Mouse (Mus musculus): ENCODE measurements at regions not wholly inside any gene's neighbourhood (a gene's known extent, or its start where the extent isn't known, plus 50 kb on each side); places are given as distances from the start of the nearest gene placed in this dataset.
A peak's percentile ranks its signal among the peaks of the same experiment; 100 is the strongest.

GRCm38 (mm10) chr1:23648875-23649506 is 112.6 kb upstream of the B3gat2 start:
- DNase-seq (ENCODE audit: low spot score), result no peak
- H3K4me1 ChIP-seq, result no peaks in the 10 kb centered on the region
- no peak overlapping the region for H3K27ac ChIP-seq (replicated peaks)
- no peak overlapping the region for H3K4me3 ChIP-seq
- WGBS, result 90% methylated on average over 7 of the region's 7 CpGs
- no peaks in the 10 kb centered on the region for H3K27me3 ChIP-seq (ENCODE audit: low read depth, poor library complexity, severe bottlenecking)
- no peaks in the 10 kb centered on the region for H3K9me3 ChIP-seq (replicated peaks)
- H3K36me3 ChIP-seq, result no peaks in the 10 kb centered on the region

- WGBS, result 73% methylated on average over 4 of the region's 4 CpGs
- H3K4me1 ChIP-seq, result no peaks in the 10 kb centered on the region
- H3K9me3 ChIP-seq (replicated peaks), result no peaks in the 10 kb centered on the region
- H3K27me3 ChIP-seq (ENCODE audit: low read depth, poor library complexity, severe bottlenecking), result no peaks in the 10 kb centered on the region
- H3K4me3 ChIP-seq, result no peak overlapping the region
- H3K36me3 ChIP-seq, result no peaks in the 10 kb centered on the region
- DNase-seq (ENCODE audit: low spot score), result no peak
- no peak overlapping the region for H3K27ac ChIP-seq (replicated peaks)
These were observed 111.7 kb upstream of the B3gat2 start for GRCm38 (mm10) chr1:23649886-23650285.

GRCm38 (mm10) chr1:23653628-23654027 is 107.9 kb upstream of the B3gat2 start:
- Histone ChIP-seq H3K27ac (replicated peaks) (no peak overlapping the region), H3K4me1 (0 out of 2 replicates have a peak, but pooled peaks cover 9% of the 10 kb centered on the region), H3K36me3 (no peaks in the 10 kb centered on the region), H3K4me3 (no peak overlapping the region), H3K9me3 (replicated peaks) (no peaks in the 10 kb centered on the region), H3K27me3 (ENCODE audit: low read depth, poor library complexity, severe bottlenecking) (no peaks in the 10 kb centered on the region)
- no peak for DNase-seq (ENCODE audit: low spot score)
- 91% methylated on average over 4 of the region's 4 CpGs for WGBS

GRCm38 (mm10) chr1:23655768-23656167 is 105.8 kb upstream of the B3gat2 start:
- 100% methylated on average over 1 of the region's 1 CpGs for WGBS

GRCm38 (mm10) chr1:23656302-23656701 is 105.3 kb upstream of the B3gat2 start:
- Histone ChIP-seq H3K9me3 (replicated peaks) (no peaks in the 10 kb centered on the region), H3K27ac (replicated peaks) (no peak overlapping the region), H3K27me3 (ENCODE audit: low read depth, poor library complexity, severe bottlenecking) (no peaks in the 10 kb centered on the region), H3K4me1 (0 out of 2 replicates have a peak, but pooled peaks cover 9% of the 10 kb centered on the region), H3K36me3 (no peaks in the 10 kb centered on the region), H3K4me3 (peak overlapping the region; percentile 2; the same call in 1 of the 2 replicates)
- WGBS, result 57% methylated on average over 12 of the region's 12 CpGs
- DNase-seq (ENCODE audit: low spot score), result no peak

More at GRCm38 (mm10) chr1:23655768-23656167, 105.8 kb upstream of the B3gat2 start:
- H3K9me3 ChIP-seq (replicated peaks), result no peaks in the 10 kb centered on the region
- DNase-seq (ENCODE audit: low spot score), result no peak
- no peaks in the 10 kb centered on the region for H3K36me3 ChIP-seq
- H3K27me3 ChIP-seq (ENCODE audit: low read depth, poor library complexity, severe bottlenecking), result no peaks in the 10 kb centered on the region
- H3K4me1 ChIP-seq, result 0 out of 2 replicates have a peak, but pooled peaks cover 9% of the 10 kb centered on the region
- no peak overlapping the region for H3K27ac ChIP-seq (replicated peaks)
- no peak overlapping the region for H3K4me3 ChIP-seq

- no peak overlapping the region for H3K4me3 ChIP-seq
- H3K9me3 ChIP-seq (replicated peaks), result no peaks in the 10 kb centered on the region
- no peak overlapping the region for H3K27ac ChIP-seq (replicated peaks)
- no peaks in the 10 kb centered on the region for H3K36me3 ChIP-seq
- 0 out of 2 replicates have a peak, but pooled peaks cover 9% of the 10 kb centered on the region for H3K4me1 ChIP-seq
- no peaks in the 10 kb centered on the region for H3K27me3 ChIP-seq (ENCODE audit: low read depth, poor library complexity, severe bottlenecking)
- DNase-seq (ENCODE audit: low spot score), result no peak
- WGBS, result 83% methylated on average over 8 of the region's 8 CpGs
These were observed 104.8 kb upstream of the B3gat2 start for GRCm38 (mm10) chr1:23656718-23657117.

GRCm38 (mm10) chr1:23670514-23670913 is 91.0 kb upstream of the B3gat2 start:
- no peak overlapping the region for H3K27ac ChIP-seq (replicated peaks)
- no peaks in the 10 kb centered on the region for H3K27me3 ChIP-seq (ENCODE audit: low read depth, poor library complexity, severe bottlenecking)
- no peaks in the 10 kb centered on the region for H3K9me3 ChIP-seq (replicated peaks)
- 89% methylated on average over 4 of the region's 4 CpGs for WGBS
- no peak for DNase-seq (ENCODE audit: low spot score)
- H3K4me3 ChIP-seq, result no peak overlapping the region
- H3K36me3 ChIP-seq, result no peaks in the 10 kb centered on the region
- H3K4me1 ChIP-seq, result no peaks in the 10 kb centered on the region

GRCm38 (mm10) chr1:23674357-23674756 is 87.2 kb upstream of the B3gat2 start:
- 89% methylated on average over 6 of the region's 6 CpGs for WGBS
- H3K36me3 ChIP-seq, result no peaks in the 10 kb centered on the region
- no peaks in the 10 kb centered on the region for H3K9me3 ChIP-seq (replicated peaks)
- no peak for DNase-seq (ENCODE audit: low spot score)
- H3K4me3 ChIP-seq, result no peak overlapping the region
- H3K27me3 ChIP-seq (ENCODE audit: low read depth, poor library complexity, severe bottlenecking), result no peaks in the 10 kb centered on the region
- no peaks in the 10 kb centered on the region for H3K4me1 ChIP-seq
- no peak overlapping the region for H3K27ac ChIP-seq (replicated peaks)

- H3K4me3 ChIP-seq, result no peak overlapping the region
- no peak overlapping the region for H3K27ac ChIP-seq (replicated peaks)
- no peaks in the 10 kb centered on the region for H3K27me3 ChIP-seq (ENCODE audit: low read depth, poor library complexity, severe bottlenecking)
- no peaks in the 10 kb centered on the region for H3K4me1 ChIP-seq
- WGBS, result 73% methylated on average over 2 of the region's 2 CpGs
- H3K9me3 ChIP-seq (replicated peaks), result no peaks in the 10 kb centered on the region
- no peaks in the 10 kb centered on the region for H3K36me3 ChIP-seq
- no peak for DNase-seq (ENCODE audit: low spot score)
These were observed 85.3 kb upstream of the B3gat2 start for GRCm38 (mm10) chr1:23676301-23676700.

- no peak overlapping the region for H3K27ac ChIP-seq (replicated peaks)
- H3K27me3 ChIP-seq (ENCODE audit: low read depth, poor library complexity, severe bottlenecking), result no peaks in the 10 kb centered on the region
- no peaks in the 10 kb centered on the region for H3K9me3 ChIP-seq (replicated peaks)
- DNase-seq (ENCODE audit: low spot score), result no peak
- no peak overlapping the region for H3K4me3 ChIP-seq
- H3K4me1 ChIP-seq, result no peaks in the 10 kb centered on the region; the same call in 1 of the 2 replicates
- WGBS, result 81% methylated on average over 7 of the region's 7 CpGs
- H3K36me3 ChIP-seq, result no peaks in the 10 kb centered on the region
These were observed 72.2 kb upstream of the B3gat2 start for GRCm38 (mm10) chr1:23689398-23689797.

GRCm38 (mm10) chr1:23705489-23705888 is 56.1 kb upstream of the B3gat2 start:
- Histone ChIP-seq H3K36me3 (no peaks in the 10 kb centered on the region), H3K4me1 (0 out of 2 replicates have a peak, but pooled peaks cover 6% of the 10 kb centered on the region), H3K9me3 (replicated peaks) (0 out of 2 replicates have a peak, but pooled peaks cover 2% of the 10 kb centered on the region), H3K27me3 (ENCODE audit: low read depth, poor library complexity, severe bottlenecking) (no peaks in the 10 kb centered on the region), H3K27ac (replicated peaks) (no peak overlapping the region), H3K4me3 (no peak overlapping the region)
- DNase-seq (ENCODE audit: low spot score), result peak; percentile 49
- WGBS, result 28% methylated on average over 6 of the region's 6 CpGs

- Histone ChIP-seq H3K27ac (replicated peaks) (no peak overlapping the region), H3K27me3 (ENCODE audit: low read depth, poor library complexity, severe bottlenecking) (no peaks in the 10 kb centered on the region), H3K4me3 (no peak overlapping the region), H3K4me1 (0 out of 2 replicates have a peak, but pooled peaks cover 6% of the 10 kb centered on the region), H3K36me3 (no peaks in the 10 kb centered on the region), H3K9me3 (replicated peaks) (no peaks in the 10 kb centered on the region)
- WGBS, result 55% methylated on average over 4 of the region's 4 CpGs
- peak; percentile 16 for DNase-seq (ENCODE audit: low spot score)
These were observed 55.1 kb upstream of the B3gat2 start for GRCm38 (mm10) chr1:23706450-23706849.
